Mouse (Mus musculus): Measurements from ENCODE around the gene Rpl3. TPM values are rescaled to one million over a fixed set of nuclear protein-coding genes. Genes with fewer than 3 reads are reported as not detected.

Rpl3 gene
- total and polyA plus RNA-seq, 2 experiments: 304 to 399 TPM

DNA sequence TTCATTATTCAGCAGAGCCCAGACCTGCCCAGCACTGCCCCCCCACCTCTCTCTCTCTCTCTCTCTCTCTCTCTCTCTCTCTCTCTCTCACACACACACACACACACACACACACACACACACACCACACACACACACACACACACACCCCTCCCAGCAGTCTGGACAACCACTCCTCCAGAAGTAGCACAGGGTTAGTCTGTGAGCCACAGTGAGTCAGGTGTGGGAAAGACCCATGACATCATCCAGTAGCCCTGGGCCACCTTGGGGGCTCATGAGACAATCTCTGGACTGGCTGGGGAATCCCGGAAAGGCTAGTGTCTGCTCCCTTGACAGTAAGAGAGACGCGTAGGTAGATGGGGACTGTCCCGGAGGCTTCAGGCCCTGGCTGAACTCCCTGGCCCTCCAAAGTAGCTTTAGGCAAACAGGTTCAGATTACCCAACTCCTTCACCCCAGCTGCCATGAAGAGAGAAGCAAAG, 30.6 kb downstream of the Rpl3 start:
- no peaks in the 10 kb centered on the region for H3K27me3 ChIP-seq (ENCODE audit: control insufficient read depth, insufficient read depth, low read length)
- H3K9ac ChIP-seq (ENCODE audit: low read depth, low read length): no peak overlapping the region
- H3K36me3 ChIP-seq (ENCODE audit: control insufficient read depth, insufficient read depth, low read length): no peaks in the 10 kb centered on the region
- no peaks in the 10 kb centered on the region for H3K79me2 ChIP-seq (ENCODE audit: control insufficient read depth, insufficient read depth, low read length)
- no peak for DNase-seq (ENCODE audit: extremely low read depth, low read depth, low spot score)
- TF ChIP-seq CTCF (IDR thresholded peaks at IDR 0.05; ENCODE audit: low read depth, low read length) (no peak), POLR2A (IDR thresholded peaks at IDR 0.05; ENCODE audit: extremely low read depth, insufficient read depth, low read length) (no peak)
- WGBS: 91% methylated on average over 4 of the region's 4 CpGs
- H3K27ac ChIP-seq (replicated peaks; ENCODE audit: insufficient read depth, low read depth, low read length): no peak overlapping the region
- H3K4me1 ChIP-seq (ENCODE audit: control insufficient read depth, insufficient read depth, low read length): no peaks in the 10 kb centered on the region
- H3K4me3 ChIP-seq (ENCODE audit: insufficient read depth, low read depth, low read length): no peak overlapping the region

GRCm38 (mm10) chr15:80060356-80061070, 31.2 kb downstream of the Rpl3 start:
- no peak overlapping the region for H3K4me3 ChIP-seq (ENCODE audit: insufficient read depth, low read depth, low read length)
- DNase-seq (ENCODE audit: extremely low read depth, low read depth, low spot score): no peak
- no peaks in the 10 kb centered on the region for H3K4me1 ChIP-seq (ENCODE audit: control insufficient read depth, insufficient read depth, low read length)

DNA sequence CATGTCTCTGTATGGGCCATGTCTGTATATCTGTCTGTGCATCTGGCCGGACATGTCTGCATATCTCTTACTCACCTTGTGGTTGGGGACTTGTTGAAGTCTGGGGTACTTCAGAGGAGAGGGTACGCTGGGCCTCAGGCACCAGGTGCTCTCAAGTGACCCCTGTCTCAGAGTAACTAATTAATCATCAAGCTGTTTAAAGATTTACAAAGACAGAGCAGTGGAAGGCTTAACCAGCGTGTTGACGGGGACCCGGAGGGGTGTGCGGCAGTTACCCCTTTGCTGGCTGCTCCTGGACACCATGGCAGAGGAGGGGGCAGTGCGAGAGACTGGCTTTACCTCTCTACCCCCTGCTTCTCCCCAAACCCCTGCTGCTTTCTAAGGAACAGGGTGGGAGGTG, 32.1 kb downstream of the Rpl3 start:
- Histone ChIP-seq H3K27ac (replicated peaks; ENCODE audit: insufficient read depth, low read depth, low read length) (no peak overlapping the region), H3K27me3 (ENCODE audit: control insufficient read depth, insufficient read depth, low read length) (no peaks in the 10 kb centered on the region), H3K4me1 (ENCODE audit: control insufficient read depth, insufficient read depth, low read length) (no peaks in the 10 kb centered on the region), H3K36me3 (ENCODE audit: control insufficient read depth, insufficient read depth, low read length) (no peaks in the 10 kb centered on the region), H3K9ac (ENCODE audit: low read depth, low read length) (no peak overlapping the region), H3K4me3 (ENCODE audit: insufficient read depth, low read depth, low read length) (no peak overlapping the region), H3K79me2 (ENCODE audit: control insufficient read depth, insufficient read depth, low read length) (no peaks in the 10 kb centered on the region)
- TF ChIP-seq POLR2A (IDR thresholded peaks at IDR 0.05; ENCODE audit: extremely low read depth, insufficient read depth, low read length) (no peak), CTCF (IDR thresholded peaks at IDR 0.05; ENCODE audit: low read depth, low read length) (no peak)
- DNase-seq (ENCODE audit: extremely low read depth, low read depth, low spot score): no peak
- WGBS: 49% methylated on average over 7 of the region's 7 CpGs

More at GRCm38 (mm10) chr15:80060356-80061070, 31.2 kb downstream of the Rpl3 start:
- no peaks in the 10 kb centered on the region for H3K27me3 ChIP-seq (ENCODE audit: control insufficient read depth, insufficient read depth, low read length)
- WGBS: 96% methylated on average over 8 of the region's 8 CpGs
- no peak overlapping the region for H3K9ac ChIP-seq (ENCODE audit: low read depth, low read length)
- TF ChIP-seq CTCF (IDR thresholded peaks at IDR 0.05; ENCODE audit: low read depth, low read length): no peak
- H3K27ac ChIP-seq (replicated peaks; ENCODE audit: insufficient read depth, low read depth, low read length): no peak overlapping the region
- no peaks in the 10 kb centered on the region for H3K79me2 ChIP-seq (ENCODE audit: control insufficient read depth, insufficient read depth, low read length)
- no peaks in the 10 kb centered on the region for H3K36me3 ChIP-seq (ENCODE audit: control insufficient read depth, insufficient read depth, low read length)

- no peaks in the 10 kb centered on the region for H3K79me2 ChIP-seq (ENCODE audit: control insufficient read depth, insufficient read depth, low read length)
Observed at GRCm38 (mm10) chr15:80058151-80058550, 33.5 kb downstream of the Rpl3 start.

GRCm38 (mm10) chr15:80054034-80054710, 37.5 kb downstream of the Rpl3 start:
- Histone ChIP-seq H3K9ac (ENCODE audit: low read depth, low read length) (no peak overlapping the region), H3K79me2 (ENCODE audit: control insufficient read depth, insufficient read depth, low read length) (no peaks in the 10 kb centered on the region), H3K4me3 (ENCODE audit: insufficient read depth, low read depth, low read length) (no peak overlapping the region), H3K27ac (replicated peaks; ENCODE audit: insufficient read depth, low read depth, low read length) (no peak overlapping the region), H3K4me1 (ENCODE audit: control insufficient read depth, insufficient read depth, low read length) (no peaks in the 10 kb centered on the region), H3K27me3 (ENCODE audit: control insufficient read depth, insufficient read depth, low read length) (no peaks in the 10 kb centered on the region), H3K36me3 (ENCODE audit: control insufficient read depth, insufficient read depth, low read length) (no peaks in the 10 kb centered on the region)
- WGBS: 78% methylated on average over 7 of the region's 7 CpGs
- no peak for DNase-seq (ENCODE audit: extremely low read depth, low read depth, low spot score)
- no peak for TF ChIP-seq POLR2A (IDR thresholded peaks at IDR 0.05; ENCODE audit: extremely low read depth, insufficient read depth, low read length)
- no peak for TF ChIP-seq CTCF (IDR thresholded peaks at IDR 0.05; ENCODE audit: low read depth, low read length)

More at GRCm38 (mm10) chr15:80058151-80058550, 33.5 kb downstream of the Rpl3 start:
- 89% methylated on average over 7 of the region's 7 CpGs for WGBS
- Histone ChIP-seq H3K36me3 (ENCODE audit: control insufficient read depth, insufficient read depth, low read length) (no peaks in the 10 kb centered on the region), H3K4me3 (ENCODE audit: insufficient read depth, low read depth, low read length) (no peak overlapping the region), H3K9ac (ENCODE audit: low read depth, low read length) (no peak overlapping the region), H3K4me1 (ENCODE audit: control insufficient read depth, insufficient read depth, low read length) (no peaks in the 10 kb centered on the region), H3K27me3 (ENCODE audit: control insufficient read depth, insufficient read depth, low read length) (no peaks in the 10 kb centered on the region), H3K27ac (replicated peaks; ENCODE audit: insufficient read depth, low read depth, low read length) (no peak overlapping the region)
- no peak for DNase-seq (ENCODE audit: extremely low read depth, low read depth, low spot score)
- TF ChIP-seq POLR2A (IDR thresholded peaks at IDR 0.05; ENCODE audit: extremely low read depth, insufficient read depth, low read length) (no peak), CTCF (IDR thresholded peaks at IDR 0.05; ENCODE audit: low read depth, low read length) (no peak)

All from liver, adult 2 months (tissue).